Mouse (Mus musculus) intestine, embryonic 14.5 days (tissue): ENCODE measurements at regions not wholly inside any gene's neighbourhood (a gene's known extent, or its start where the extent isn't known, plus 50 kb on each side); places are given as distances from the start of the nearest gene placed in this dataset.

Source experiments
- ATAC-seq: fragments of 200-750 bp; cut with Nextera tagmentation; replicated peaks from 2 replicates; pipeline ENCODE4 v1.8.0; 2017; ENCODE audit warnings: low read depth, moderate number of reproducible peaks, moderate TSS enrichment, moderate library complexity; ENCODE audit not compliant: low FRiP score, low TSS enrichment
- DNase-seq: peaks from one replicate; pipeline ENCODE4 v3.0.0-alpha.2; 2018; ENCODE audit warnings: low spot score
- H3K27ac ChIP-seq: fragments of 300-500 bp; sonication (generic); 2 replicates; pipeline ENCODE4 v1.5.1; 2014; ENCODE audit warnings: low read depth, mild to moderate bottlenecking, control low read depth
- H3K27me3 ChIP-seq: fragments of 300-500 bp; sonication (generic); replicated peaks from 2 replicates; pipeline ENCODE4 v1.6.1; 2014; ENCODE audit warnings: low read length, control low read depth; ENCODE audit not compliant: control insufficient read depth, insufficient read depth
- H3K36me3 ChIP-seq: fragments of 300-500 bp; sonication (generic); 2 replicates; pipeline ENCODE4 v1.6.1; 2014; ENCODE audit warnings: low read length, control low read depth; ENCODE audit not compliant: control insufficient read depth, insufficient read depth
- H3K4me1 ChIP-seq: fragments of 300-500 bp; sonication (generic); replicated peaks from 2 replicates; pipeline ENCODE4 v1.6.1; 2014; ENCODE audit warnings: low read length, control low read depth, mixed read lengths; ENCODE audit not compliant: control insufficient read depth, insufficient read depth
- H3K4me2 ChIP-seq: fragments of 300-500 bp; sonication (generic); 2 replicates; pipeline ENCODE4 v1.6.1; 2014; ENCODE audit warnings: low read length
- H3K4me3 ChIP-seq: fragments of 300-500 bp; sonication (generic); 2 replicates; pipeline ENCODE4 v1.5.1; 2014; ENCODE audit warnings: low read depth, low read length, control low read depth, mixed read lengths
- H3K9ac ChIP-seq: fragments of 300-500 bp; sonication (generic); 2 replicates; pipeline ENCODE4 v1.6.1; 2014; ENCODE audit warnings: mild to moderate bottlenecking, low read length
- H3K9me3 ChIP-seq: fragments of 300-500 bp; sonication (generic); 2 replicates; pipeline ENCODE4 v1.6.1; 2016; ENCODE audit warnings: low read length, control low read depth; ENCODE audit not compliant: control insufficient read depth
- WGBS: fragments of 180-500 bp; shearing (Covaris S2); extraction: QIAGEN DNeasy Blood & Tissue Kit; methylation state at CpG from one replicate; pipeline ENCODE4 v1.1.7; 2014; 5-methylcytosine and 5-hydroxymethylcytosine counted together

- no peaks in the 10 kb centered on the region for H3K36me3 ChIP-seq
- no peak for DNase-seq
- H3K9ac ChIP-seq, result no peak overlapping the region
- H3K27ac ChIP-seq, result no peak overlapping the region
- WGBS, result 68% methylated on average over 5 of the region's 5 CpGs
- no peak for ATAC-seq
- no peaks in the 10 kb centered on the region for H3K9me3 ChIP-seq
- H3K27me3 ChIP-seq, result no peaks in the 10 kb centered on the region
- no peak overlapping the region for H3K4me2 ChIP-seq
- no peak overlapping the region for H3K4me3 ChIP-seq
- H3K4me1 ChIP-seq, result peaks cover 6% of the 10 kb centered on the region
Observed at GRCm38 (mm10) chr1:186444701-186445131, 261.1 kb downstream of the Tgfb2 start.

GRCm38 (mm10) chr1:186442160-186442559, 263.6 kb downstream of the Tgfb2 start:
- no peak overlapping the region for H3K4me3 ChIP-seq
- no peak overlapping the region for H3K27ac ChIP-seq
- ATAC-seq (no peak), DNase-seq (no peak)
- 52% methylated on average over 1 of the region's 1 CpGs for WGBS
- no peaks in the 10 kb centered on the region for H3K4me1 ChIP-seq
- H3K9me3 ChIP-seq, result no peaks in the 10 kb centered on the region
- H3K36me3 ChIP-seq, result no peaks in the 10 kb centered on the region
- H3K27me3 ChIP-seq, result no peaks in the 10 kb centered on the region
- H3K4me2 ChIP-seq, result no peak overlapping the region
- no peak overlapping the region for H3K9ac ChIP-seq

GRCm38 (mm10) chr1:186435336-186435972, 270.3 kb downstream of the Tgfb2 start:
- H3K4me1 ChIP-seq, result no peaks in the 10 kb centered on the region
- H3K4me3 ChIP-seq, result no peak overlapping the region
- no peak overlapping the region for H3K4me2 ChIP-seq
- 35% methylated on average over 12 of the region's 12 CpGs for WGBS
- no peak overlapping the region for H3K9ac ChIP-seq
- ATAC-seq, result no peak
- no peak for DNase-seq
- no peak overlapping the region for H3K27ac ChIP-seq
- no peaks in the 10 kb centered on the region for H3K9me3 ChIP-seq
- H3K27me3 ChIP-seq, result no peaks in the 10 kb centered on the region
- no peaks in the 10 kb centered on the region for H3K36me3 ChIP-seq

DNA sequence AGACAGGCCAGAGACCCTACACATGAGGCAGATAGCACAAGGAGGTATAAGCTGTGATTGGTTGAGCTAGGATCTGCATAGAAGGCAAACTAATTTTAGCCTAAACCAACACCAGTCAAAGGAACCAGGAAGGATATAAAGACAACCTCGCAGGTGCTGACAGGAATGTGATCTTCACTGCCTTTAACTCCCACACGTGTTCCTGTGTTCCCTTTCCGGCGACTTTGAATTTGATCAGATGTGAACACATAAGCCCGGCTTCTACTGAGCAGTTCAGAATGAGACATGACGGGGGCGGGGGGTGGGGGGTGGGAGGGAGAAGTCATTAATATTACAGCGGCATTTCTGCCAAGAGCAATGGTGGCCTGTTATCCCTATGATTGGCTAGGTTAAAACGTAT, 271.0 kb downstream of the Tgfb2 start:
- WGBS, result 54% methylated on average over 9 of the region's 9 CpGs
- H3K27me3 ChIP-seq, result no peaks in the 10 kb centered on the region
- DNase-seq (no peak), ATAC-seq (no peak)
- H3K27ac ChIP-seq, result no peak overlapping the region
- no peaks in the 10 kb centered on the region for H3K4me1 ChIP-seq
- H3K9me3 ChIP-seq, result no peaks in the 10 kb centered on the region
- no peaks in the 10 kb centered on the region for H3K36me3 ChIP-seq
- H3K4me3 ChIP-seq, result no peak overlapping the region
- H3K4me2 ChIP-seq, result no peak overlapping the region
- H3K9ac ChIP-seq, result no peak overlapping the region

DNA sequence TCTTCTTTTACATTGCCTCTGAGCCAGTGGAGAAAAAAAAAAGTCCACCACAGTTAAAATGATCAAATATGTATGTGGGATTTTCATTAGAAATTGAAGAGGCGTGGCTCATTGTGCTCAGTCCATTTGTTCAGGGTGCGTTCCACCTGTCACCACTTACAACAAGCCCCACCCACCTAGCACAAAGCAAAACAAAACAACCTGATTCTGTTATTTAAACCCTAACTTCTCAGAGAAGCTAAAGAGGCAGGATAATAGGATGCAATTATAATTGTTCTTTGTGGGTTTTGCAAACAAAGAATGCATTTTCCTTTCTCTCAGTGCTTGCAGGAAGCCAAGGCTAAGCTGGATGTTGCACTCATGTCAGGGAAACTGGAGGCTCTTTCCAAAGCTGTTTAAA, 271.8 kb downstream of the Tgfb2 start:
- no peaks in the 10 kb centered on the region for H3K4me1 ChIP-seq
- no peak overlapping the region for H3K4me2 ChIP-seq
- ATAC-seq (no peak), DNase-seq (no peak)
- H3K4me3 ChIP-seq, result no peak overlapping the region
- H3K27me3 ChIP-seq, result no peaks in the 10 kb centered on the region
- H3K36me3 ChIP-seq, result no peaks in the 10 kb centered on the region
- WGBS, result 83% methylated on average over 2 of the region's 2 CpGs
- no peaks in the 10 kb centered on the region for H3K9me3 ChIP-seq
- no peak overlapping the region for H3K9ac ChIP-seq
- no peak overlapping the region for H3K27ac ChIP-seq

GRCm38 (mm10) chr1:186433169-186433665, 272.6 kb downstream of the Tgfb2 start:
- 74% methylated on average over 7 of the region's 7 CpGs for WGBS
- Histone ChIP-seq H3K4me2 (no peak overlapping the region), H3K4me3 (no peak overlapping the region), H3K9ac (no peak overlapping the region), H3K27me3 (no peaks in the 10 kb centered on the region), H3K4me1 (no peaks in the 10 kb centered on the region), H3K9me3 (no peaks in the 10 kb centered on the region), H3K27ac (no peak overlapping the region), H3K36me3 (no peaks in the 10 kb centered on the region)
- no peak for DNase-seq
- ATAC-seq, result no peak

GRCm38 (mm10) chr1:186425421-186425820, 280.4 kb downstream of the Tgfb2 start:
- H3K36me3 ChIP-seq, result no peaks in the 10 kb centered on the region
- H3K4me3 ChIP-seq, result no peak overlapping the region
- H3K9me3 ChIP-seq, result no peaks in the 10 kb centered on the region
- ATAC-seq (no peak), DNase-seq (no peak)
- H3K4me1 ChIP-seq, result no peaks in the 10 kb centered on the region
- H3K27me3 ChIP-seq, result no peaks in the 10 kb centered on the region
- no peak overlapping the region for H3K9ac ChIP-seq
- H3K4me2 ChIP-seq, result no peak overlapping the region
- no peak overlapping the region for H3K27ac ChIP-seq
- 70% methylated on average over 6 of the region's 6 CpGs for WGBS

DNA sequence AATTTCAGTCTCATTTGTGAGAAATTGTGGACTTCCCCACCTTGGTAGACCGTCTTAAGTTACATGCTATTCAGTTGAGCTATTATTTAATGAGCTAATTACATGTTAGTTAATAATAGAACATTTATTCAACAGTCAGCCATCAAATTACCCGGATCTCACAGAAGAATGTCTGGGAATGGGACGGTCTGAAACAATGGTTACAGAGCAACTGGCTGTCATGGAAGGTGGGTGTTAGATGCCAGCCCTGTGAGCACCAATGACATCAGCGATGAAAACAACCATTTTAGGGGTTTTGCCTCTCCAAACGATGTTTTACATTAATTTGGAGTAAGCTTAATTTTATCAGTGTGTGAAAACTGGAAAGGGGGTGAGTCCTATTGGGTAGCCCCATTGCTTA, 281.7 kb downstream of the Tgfb2 start:
- no peaks in the 10 kb centered on the region for H3K27me3 ChIP-seq
- H3K36me3 ChIP-seq, result no peaks in the 10 kb centered on the region
- H3K9ac ChIP-seq, result no peak overlapping the region
- DNase-seq (no peak), ATAC-seq (no peak)
- H3K27ac ChIP-seq, result no peak overlapping the region
- no peak overlapping the region for H3K4me2 ChIP-seq
- H3K9me3 ChIP-seq, result no peaks in the 10 kb centered on the region
- 90% methylated on average over 5 of the region's 5 CpGs for WGBS
- H3K4me1 ChIP-seq, result no peaks in the 10 kb centered on the region
- no peak overlapping the region for H3K4me3 ChIP-seq

- no peak overlapping the region for H3K4me2 ChIP-seq
- WGBS, result 63% methylated on average over 1 of the region's 1 CpGs
- H3K36me3 ChIP-seq, result no peaks in the 10 kb centered on the region
- peaks cover 12% of the 10 kb centered on the region; the same call in 1 of the 2 replicates for H3K4me1 ChIP-seq
- DNase-seq (no peak), ATAC-seq (no peak)
- H3K4me3 ChIP-seq, result no peak overlapping the region
- no peak overlapping the region for H3K9ac ChIP-seq
- no peak overlapping the region for H3K27ac ChIP-seq
- no peaks in the 10 kb centered on the region for H3K9me3 ChIP-seq
- no peaks in the 10 kb centered on the region for H3K27me3 ChIP-seq
Observed at GRCm38 (mm10) chr1:186417101-186417500, 288.7 kb downstream of the Tgfb2 start.
